In the genomic region with DNA sequence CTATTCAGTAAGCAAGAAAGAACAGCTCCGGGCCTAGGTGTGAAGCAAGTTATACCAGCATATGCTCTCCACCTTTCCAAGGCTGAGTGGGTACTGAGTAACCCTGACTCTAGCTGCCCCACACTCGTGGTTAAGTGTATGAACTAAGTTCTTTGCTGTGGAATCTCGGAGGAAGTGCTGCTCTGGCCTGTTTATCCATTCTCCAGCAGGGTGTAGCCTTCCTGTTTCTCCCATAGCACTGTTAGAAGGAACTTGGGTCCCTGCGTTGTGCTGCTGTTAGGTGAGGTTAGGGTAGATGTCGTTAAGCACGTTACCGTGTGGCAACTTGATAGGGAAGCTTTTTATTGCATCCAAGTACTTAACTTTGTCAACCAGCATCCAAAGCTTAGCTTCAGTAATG, we compare ENCODE assay signal across 27 mouse cellular contexts.
DNase-seq lines count a peak whose midpoint lies in the region; ATAC-seq and TF ChIP-seq lines count a peak whose summit lies in the region.
"Had no signal": no experiment of that assay in that cellular context is flagged by ENCODE, and none has a peak within 500 bp of the region (broad histone marks: within the 10 kb centered on the region; RNA-seq: fewer than 3 reads in every experiment).

No protein-coding gene starts in this region.

- H3K9ac ChIP-seq in lung, postnatal 0 days (replicated peaks; ENCODE audit: low read depth), result no peak overlapping the region
- H3K9ac ChIP-seq: forebrain, embryonic 15.5 days; heart, embryonic 12.5 days; hindbrain, embryonic 13.5 days; limb, embryonic 15.5 days; liver, embryonic 15.5 days; stomach, embryonic 15.5 days had no signal

- no peaks in the 10 kb centered on the region for H3K4me1 ChIP-seq in lung, postnatal 0 days (ENCODE audit: insufficient read depth, low read depth, low read length)
- H3K4me1 ChIP-seq: forebrain, embryonic 15.5 days; heart, embryonic 12.5 days; hindbrain, embryonic 13.5 days; limb, embryonic 15.5 days; liver, embryonic 15.5 days; stomach, embryonic 15.5 days had no signal

- no peak overlapping the region for H3K4me2 ChIP-seq in lung, postnatal 0 days (replicated peaks; ENCODE audit: low read depth, low read length)
- H3K4me2 ChIP-seq: forebrain, embryonic 15.5 days; heart, embryonic 12.5 days; hindbrain, embryonic 13.5 days; limb, embryonic 15.5 days; liver, embryonic 15.5 days; midbrain, embryonic 11.5 days; stomach, embryonic 15.5 days had no signal

- no peaks in the 10 kb centered on the region for H3K9me3 ChIP-seq in lung, postnatal 0 days (ENCODE audit: low read length)
- H3K9me3 ChIP-seq: forebrain, embryonic 15.5 days; G1E; heart, embryonic 12.5 days; hindbrain, embryonic 13.5 days; limb, embryonic 15.5 days; liver, embryonic 15.5 days; stomach, embryonic 15.5 days had no signal

- peak; percentile 67 for ATAC-seq in lung, postnatal 0 days
- ATAC-seq: forebrain, embryonic 15.5 days; Patski had no signal

- peak; percentile 48; the same call in 1 of the 2 replicates for TF ChIP-seq EP300 in lung, postnatal 0 days (IDR thresholded peaks at IDR 0.05)

- WGBS in lung, postnatal 0 days, result 57% methylated on average over 7 of the region's 7 CpGs

- H3K36me3 ChIP-seq in lung, postnatal 0 days (ENCODE audit: insufficient read depth, low read length), result peaks cover 7% of the 10 kb centered on the region; the same call in 1 of the 2 replicates
- H3K36me3 ChIP-seq: forebrain, embryonic 15.5 days; stomach, embryonic 15.5 days had no signal

- no peak overlapping the region for H3K4me3 ChIP-seq in layer of hippocampus, adult 2 months
- no peak overlapping the region for H3K4me3 ChIP-seq in lung, postnatal 0 days (ENCODE audit: low read depth, low read length)
- H3K4me3 ChIP-seq: forebrain, embryonic 15.5 days; heart, embryonic 12.5 days; hindbrain, embryonic 13.5 days; limb, embryonic 15.5 days; liver, embryonic 15.5 days; stomach, embryonic 15.5 days had no signal

- peak; percentile 25 for DNase-seq in heart, adult 18-20 months
- DNase-seq in heart, adult 9 months (ENCODE audit: low spot score in 2 of 2), result no peak
- DNase-seq in layer of hippocampus, adult 2 months (ENCODE audit: low spot score in 2 of 2), result no peak
- no peak for DNase-seq in layer of hippocampus, adult 8-10 months (ENCODE audit: low spot score in 2 of 2)
- DNase-seq in lung, postnatal 0 days (ENCODE audit: low spot score), result peak; percentile 43
- DNase-seq in lung, postnatal 4 days, result no peak
- DNase-seq in c-Kit-positive CD71-positive TER-119-positive erythroid progenitor cells, embryonic 14.5 days (ENCODE audit: low spot score), result no peak
- DNase-seq: adrenal gland, adult 2 months; B cell, adult 2 months; cerebellum, adult 18-20 months; cerebellum, postnatal 25 days; gastrocnemius, postnatal 10 days; heart, postnatal 14 days; kidney, adult 2 months; kidney, postnatal 14 days; layer of hippocampus, postnatal 36 days; thymus, postnatal 36 days had no signal

- H3K27ac ChIP-seq in layer of hippocampus, adult 2 months, result peak overlapping the region; percentile 56
- H3K27ac ChIP-seq in lung, postnatal 0 days (ENCODE audit: low read length), result peak overlapping the region; percentile 69; the same call in 1 of the 2 replicates
- H3K27ac ChIP-seq: forebrain, embryonic 15.5 days; hindbrain, embryonic 13.5 days; limb, embryonic 15.5 days; liver, embryonic 15.5 days; stomach, embryonic 15.5 days had no signal

- TF ChIP-seq CTCF in layer of hippocampus, adult 2 months (conservative IDR thresholded peaks at IDR 0.05), result peak; percentile 56
- TF ChIP-seq CTCF in lung, postnatal 0 days (IDR thresholded peaks at IDR 0.05), result peak; percentile 47

- H3K27me3 ChIP-seq in lung, postnatal 0 days (replicated peaks; ENCODE audit: insufficient read depth, low read length), result no peaks in the 10 kb centered on the region
- H3K27me3 ChIP-seq: CH12.LX; forebrain, embryonic 15.5 days; heart, embryonic 12.5 days; hindbrain, embryonic 13.5 days; limb, embryonic 15.5 days; liver, embryonic 15.5 days; Patski; stomach, embryonic 15.5 days had no signal

Comparison
In these comparisons a context has a peak if more than half of its experiments do, and no peak if none do; other contexts are left out.
1. DNase-seq: peak in heart, adult 18-20 months (2 of 2) and lung, postnatal 0 days (single experiment); none in heart, adult 9 months (0 of 2), layer of hippocampus, adult 2 months (0 of 2), layer of hippocampus, adult 8-10 months (0 of 2), lung, postnatal 4 days (0 of 2) and c-Kit-positive CD71-positive TER-119-positive erythroid progenitor cells, embryonic 14.5 days (single experiment).